Mouse (Mus musculus): ENCODE results near the gene Cnst. TPM values are rescaled to one million over a fixed set of nuclear protein-coding genes. Genes with fewer than 3 reads are reported as not detected.

Cnst gene
- polyA plus RNA-seq, 1 experiment from 2014 or later: 13.9 TPM

DNA sequence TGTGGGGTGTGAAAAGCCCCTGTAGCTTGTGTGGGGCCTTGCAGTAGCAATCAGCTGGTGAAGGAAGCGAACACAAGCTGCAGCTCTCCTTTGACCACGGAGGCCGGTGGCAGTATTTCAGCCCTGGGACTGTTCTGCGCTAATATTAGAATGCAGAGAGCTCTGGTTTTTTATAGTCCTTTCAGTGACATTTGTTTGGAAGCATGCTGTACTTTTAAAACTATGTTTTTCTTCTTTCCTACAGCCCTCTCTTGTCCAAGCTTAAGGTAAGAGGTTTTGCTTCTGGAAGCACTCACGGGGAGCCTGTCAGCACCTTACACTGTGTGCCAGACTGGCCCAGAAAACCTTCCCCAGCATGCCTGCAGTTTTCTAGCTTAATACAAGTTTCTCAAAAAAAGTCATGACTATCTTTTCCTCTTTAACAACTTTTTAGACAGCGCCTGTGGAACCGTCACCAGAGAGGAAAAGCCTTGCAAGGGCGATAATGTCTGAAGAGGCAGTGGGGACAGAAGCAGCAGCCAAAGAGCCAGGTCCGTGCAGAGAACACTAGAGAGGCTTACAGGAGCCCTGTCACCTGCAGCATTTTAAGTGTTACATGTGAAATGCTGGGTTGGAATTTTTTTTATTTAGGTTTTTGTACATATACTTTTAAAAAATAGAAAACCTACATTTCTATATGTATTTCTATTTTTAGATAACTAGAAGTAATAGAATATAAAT is 60.0 kb downstream of the Cnst start:
- Histone ChIP-seq H3K9me3 (no peaks in the 10 kb centered on the region), H3K27me3 (replicated peaks) (no peaks in the 10 kb centered on the region), H3K27ac (peak overlapping the region; percentile 48; the same call in 1 of the 2 replicates), H3K4me1 (no peaks in the 10 kb centered on the region), H3K4me2 (no peak overlapping the region), H3K36me3 (0 out of 2 replicates have a peak, but pooled peaks cover 8% of the 10 kb centered on the region), H3K4me3 (replicated peaks) (no peak overlapping the region), H3K9ac (no peak overlapping the region)
- ATAC-seq (ENCODE audit: insufficient read depth, low FRiP score, low read depth): no peak
- 69% methylated on average over 9 of the region's 9 CpGs for WGBS

- no peaks in the 10 kb centered on the region for H3K4me1 ChIP-seq
- H3K36me3 ChIP-seq: 0 out of 2 replicates have a peak, but pooled peaks cover 8% of the 10 kb centered on the region
- no peaks in the 10 kb centered on the region for H3K9me3 ChIP-seq
- H3K4me2 ChIP-seq: no peak overlapping the region
- no peaks in the 10 kb centered on the region for H3K27me3 ChIP-seq (replicated peaks)
- no peak overlapping the region for H3K9ac ChIP-seq
- ATAC-seq (ENCODE audit: insufficient read depth, low FRiP score, low read depth): no peak
- WGBS: 91% methylated on average over 8 of the region's 8 CpGs
- H3K4me3 ChIP-seq (replicated peaks): no peak overlapping the region
- H3K27ac ChIP-seq: no peak overlapping the region
Observed at GRCm38 (mm10) chr1:179608521-179608920, 62.4 kb downstream of the Cnst start.

- H3K9me3 ChIP-seq: no peaks in the 10 kb centered on the region
- H3K4me3 ChIP-seq (replicated peaks): no peak overlapping the region
- no peak overlapping the region for H3K4me2 ChIP-seq
- 63% methylated on average over 26 of the region's 26 CpGs for WGBS
- ATAC-seq (ENCODE audit: insufficient read depth, low FRiP score, low read depth): no peak
- no peak overlapping the region for H3K9ac ChIP-seq
- 0 out of 2 replicates have a peak, but pooled peaks cover 8% of the 10 kb centered on the region for H3K36me3 ChIP-seq
- no peaks in the 10 kb centered on the region for H3K27me3 ChIP-seq (replicated peaks)
- H3K27ac ChIP-seq: no peak overlapping the region
- no peaks in the 10 kb centered on the region for H3K4me1 ChIP-seq
Observed at GRCm38 (mm10) chr1:179609724-179610505, 63.7 kb downstream of the Cnst start.

DNA sequence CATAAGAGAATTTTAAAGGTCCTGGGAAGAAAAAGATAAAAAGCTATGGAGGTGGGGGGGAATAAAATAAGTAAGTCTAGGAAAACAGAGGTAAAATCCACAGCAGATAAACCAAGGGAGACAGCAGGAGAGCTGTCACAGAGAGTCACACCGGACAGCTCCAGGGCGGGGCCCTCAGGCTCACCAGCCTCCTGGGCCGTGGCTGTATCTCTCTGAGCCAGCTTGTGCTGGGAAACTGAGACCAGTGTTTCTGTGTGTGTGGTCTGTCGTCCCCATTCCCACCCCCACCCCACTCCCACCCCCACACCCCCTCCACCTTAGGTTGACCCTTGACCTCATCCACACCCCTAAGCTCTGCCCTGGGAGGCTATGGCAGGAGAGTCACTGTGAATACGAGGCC is 65.0 kb downstream of the Cnst start:
- no peaks in the 10 kb centered on the region for H3K27me3 ChIP-seq (replicated peaks)
- H3K36me3 ChIP-seq: 0 out of 2 replicates have a peak, but pooled peaks cover 8% of the 10 kb centered on the region
- no peak overlapping the region for H3K4me2 ChIP-seq
- WGBS: 55% methylated on average over 5 of the region's 5 CpGs
- no peaks in the 10 kb centered on the region for H3K4me1 ChIP-seq
- no peak overlapping the region for H3K27ac ChIP-seq
- ATAC-seq (ENCODE audit: insufficient read depth, low FRiP score, low read depth): no peak
- H3K9me3 ChIP-seq: no peaks in the 10 kb centered on the region
- no peak overlapping the region for H3K9ac ChIP-seq
- no peak overlapping the region for H3K4me3 ChIP-seq (replicated peaks)

DNA sequence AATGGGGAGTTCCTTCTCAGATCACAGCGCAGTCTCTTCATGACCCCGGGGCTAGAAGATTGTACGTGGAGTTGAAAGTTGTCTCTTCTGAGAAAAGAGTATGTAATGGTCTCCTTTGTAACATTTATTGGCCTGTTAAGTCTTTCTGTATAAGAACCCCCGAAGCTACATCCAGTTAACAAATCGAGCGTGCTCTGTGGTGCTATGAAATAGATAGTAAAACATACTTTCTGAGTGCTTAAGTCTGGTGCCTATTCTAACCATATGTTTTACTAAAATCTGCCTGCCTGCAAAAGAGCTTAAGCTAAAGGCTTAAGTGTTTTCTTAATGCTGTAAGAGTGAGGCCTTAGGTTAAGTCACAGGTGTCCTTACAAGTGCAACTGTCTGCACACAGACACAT is 66.2 kb downstream of the Cnst start:
- Histone ChIP-seq H3K27me3 (replicated peaks) (no peaks in the 10 kb centered on the region), H3K4me2 (no peak overlapping the region), H3K9ac (no peak overlapping the region), H3K4me1 (no peaks in the 10 kb centered on the region), H3K4me3 (replicated peaks) (no peak overlapping the region), H3K9me3 (no peaks in the 10 kb centered on the region), H3K36me3 (0 out of 2 replicates have a peak, but pooled peaks cover 8% of the 10 kb centered on the region), H3K27ac (no peak overlapping the region)
- WGBS: 92% methylated on average over 6 of the region's 6 CpGs
- ATAC-seq (ENCODE audit: insufficient read depth, low FRiP score, low read depth): no peak

- H3K36me3 ChIP-seq: 0 out of 2 replicates have a peak, but pooled peaks cover 8% of the 10 kb centered on the region
- H3K4me1 ChIP-seq: no peaks in the 10 kb centered on the region
- WGBS: 66% methylated on average over 9 of the region's 9 CpGs
- no peak overlapping the region for H3K4me2 ChIP-seq
- ATAC-seq (ENCODE audit: insufficient read depth, low FRiP score, low read depth): no peak
- H3K27ac ChIP-seq: no peak overlapping the region
- H3K4me3 ChIP-seq (replicated peaks): no peak overlapping the region
- H3K27me3 ChIP-seq (replicated peaks): no peaks in the 10 kb centered on the region
- H3K9ac ChIP-seq: no peak overlapping the region
- H3K9me3 ChIP-seq: no peaks in the 10 kb centered on the region
Observed at GRCm38 (mm10) chr1:179612986-179613505, 66.9 kb downstream of the Cnst start.

GRCm38 (mm10) chr1:179617426-179617825 is 71.3 kb downstream of the Cnst start:
- H3K9ac ChIP-seq: no peak overlapping the region
- no peak overlapping the region for H3K4me3 ChIP-seq (replicated peaks)
- ATAC-seq (ENCODE audit: insufficient read depth, low FRiP score, low read depth): no peak
- H3K4me2 ChIP-seq: no peak overlapping the region
- H3K9me3 ChIP-seq: no peaks in the 10 kb centered on the region
- H3K27ac ChIP-seq: no peak overlapping the region
- no peaks in the 10 kb centered on the region for H3K4me1 ChIP-seq
- no peaks in the 10 kb centered on the region for H3K27me3 ChIP-seq (replicated peaks)
- peaks cover 2% of the 10 kb centered on the region; the same call in 1 of the 2 replicates for H3K36me3 ChIP-seq
- 74% methylated on average over 7 of the region's 7 CpGs for WGBS

DNA sequence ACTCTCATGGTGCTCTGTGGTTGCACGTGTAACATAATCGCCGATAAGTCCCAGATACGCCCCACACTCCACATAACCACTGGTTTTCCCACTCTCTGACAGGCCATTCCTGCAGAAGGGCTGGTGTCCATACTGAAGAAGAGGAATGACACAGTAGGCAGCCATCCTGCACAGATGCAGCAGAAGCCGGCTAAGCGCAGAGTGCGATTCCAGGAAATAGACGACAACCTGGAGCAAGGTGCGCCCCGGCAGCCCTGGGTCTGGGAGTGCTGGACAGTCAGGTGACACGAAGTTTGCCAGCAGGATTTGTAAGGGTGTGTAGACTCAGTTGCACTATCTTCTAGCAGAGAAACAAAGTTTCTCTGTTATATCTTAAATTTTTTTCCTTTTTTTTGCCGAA is 76.5 kb downstream of the Cnst start:
- no peak overlapping the region for H3K9ac ChIP-seq
- H3K27ac ChIP-seq: no peak overlapping the region
- peaks cover 12% of the 10 kb centered on the region; the same call in 1 of the 2 replicates for H3K36me3 ChIP-seq
- H3K4me1 ChIP-seq: no peaks in the 10 kb centered on the region
- no peak for ATAC-seq (ENCODE audit: insufficient read depth, low FRiP score, low read depth)
- WGBS: 94% methylated on average over 12 of the region's 12 CpGs
- no peak overlapping the region for H3K4me3 ChIP-seq (replicated peaks)
- H3K9me3 ChIP-seq: no peaks in the 10 kb centered on the region
- no peaks in the 10 kb centered on the region for H3K27me3 ChIP-seq (replicated peaks)
- no peak overlapping the region for H3K4me2 ChIP-seq

DNA sequence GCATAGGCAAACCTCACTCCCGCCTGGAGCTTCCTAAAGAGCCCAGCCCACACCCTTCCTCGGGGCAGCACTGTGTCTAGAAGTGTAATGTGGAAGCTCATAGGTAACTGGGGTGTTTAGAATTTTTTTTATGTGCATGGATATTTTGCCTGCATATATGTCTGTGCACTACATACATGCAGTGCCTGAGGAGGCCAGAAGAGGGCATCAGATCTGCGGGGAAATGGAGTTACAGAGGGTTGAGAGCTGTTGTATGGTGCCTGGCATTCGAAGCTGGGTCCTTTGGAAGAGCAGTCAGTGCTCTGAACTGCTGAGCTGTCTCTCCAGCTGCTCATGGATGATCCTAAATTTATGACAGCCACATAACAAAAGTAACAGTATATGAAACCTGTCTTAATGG is 77.5 kb downstream of the Cnst start:
- Histone ChIP-seq H3K27me3 (replicated peaks) (no peaks in the 10 kb centered on the region), H3K4me2 (no peak overlapping the region), H3K36me3 (peaks cover 12% of the 10 kb centered on the region; the same call in 1 of the 2 replicates), H3K4me1 (no peaks in the 10 kb centered on the region), H3K9me3 (no peaks in the 10 kb centered on the region), H3K9ac (no peak overlapping the region), H3K4me3 (replicated peaks) (no peak overlapping the region), H3K27ac (no peak overlapping the region)
- 63% methylated on average over 4 of the region's 4 CpGs for WGBS
- no peak for ATAC-seq (ENCODE audit: insufficient read depth, low FRiP score, low read depth)

DNA sequence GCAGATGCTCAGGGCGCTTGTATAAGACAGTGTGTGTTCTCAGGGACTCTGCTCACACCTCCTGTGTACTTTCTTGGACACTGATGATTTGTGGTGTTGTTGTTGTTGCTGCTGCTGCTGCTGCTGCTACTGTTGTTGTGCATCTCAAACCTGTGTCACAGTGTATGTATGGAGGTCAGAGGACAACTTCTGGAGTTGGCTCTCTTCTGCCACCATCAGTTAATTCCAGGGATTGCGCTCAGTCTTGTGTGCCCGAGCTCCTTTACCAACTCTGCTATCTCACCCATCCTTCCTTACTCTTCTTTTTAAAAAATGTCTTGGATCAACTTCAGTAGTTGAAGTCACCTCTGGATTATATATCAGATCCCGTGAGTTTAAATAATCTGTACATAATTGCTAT is 78.2 kb downstream of the Cnst start:
- Histone ChIP-seq H3K4me3 (replicated peaks) (no peak overlapping the region), H3K9ac (no peak overlapping the region), H3K9me3 (no peaks in the 10 kb centered on the region), H3K4me2 (no peak overlapping the region), H3K27me3 (replicated peaks) (no peaks in the 10 kb centered on the region), H3K4me1 (no peaks in the 10 kb centered on the region), H3K36me3 (peaks cover 11% of the 10 kb centered on the region; the same call in 1 of the 2 replicates), H3K27ac (no peak overlapping the region)
- no peak for ATAC-seq (ENCODE audit: insufficient read depth, low FRiP score, low read depth)
- WGBS: 69% methylated on average over 4 of the region's 4 CpGs

- no peaks in the 10 kb centered on the region for H3K9me3 ChIP-seq
- H3K4me1 ChIP-seq: no peaks in the 10 kb centered on the region
- H3K4me2 ChIP-seq: no peak overlapping the region
- no peaks in the 10 kb centered on the region for H3K27me3 ChIP-seq (replicated peaks)
- 82% methylated on average over 4 of the region's 4 CpGs for WGBS
- no peak for ATAC-seq (ENCODE audit: insufficient read depth, low FRiP score, low read depth)
- H3K36me3 ChIP-seq: peaks cover 10% of the 10 kb centered on the region; the same call in 1 of the 2 replicates
- H3K27ac ChIP-seq: no peak overlapping the region
- H3K4me3 ChIP-seq (replicated peaks): no peak overlapping the region
- H3K9ac ChIP-seq: no peak overlapping the region
Observed at GRCm38 (mm10) chr1:179627855-179628254, 81.7 kb downstream of the Cnst start.

Measured in stomach, embryonic 15.5 days (tissue).